Mouse (Mus musculus) bone marrow, adult 2 months (tissue): Measurements from ENCODE around the gene Mthfs.

ENCODE experiments used
- CTCF ChIP-seq: fragments of 200-500 bp; IDR thresholded peaks from 2 replicates; pipeline ENCODE4 v1.5.1; 2011; ENCODE audit warnings: low read length, control low read depth; ENCODE audit not compliant: control insufficient read depth, insufficient read depth
- POLR2A ChIP-seq: fragments of 200-500 bp; IDR thresholded peaks from 2 replicates; pipeline ENCODE4 v1.6.1; 2011; ENCODE audit warnings: low read depth, mild to moderate bottlenecking, control low read depth, low read length, borderline replicate concordance; ENCODE audit not compliant: control insufficient read depth

GRCm38 (mm10) chr9:89403031-89403430 lies 192.6 kb downstream of the Mthfs start:
- TF ChIP-seq CTCF (no peak), POLR2A (no peak)
